In genomic region chr11:49247255-49247654, GRCm38 (mm10) we compare ENCODE assay signal across 11 mouse cellular contexts. TPM values are rescaled to one million over a fixed set of nuclear protein-coding genes. Genes with fewer than 3 reads are reported as not detected.
DNase-seq lines count a peak whose midpoint lies in the region; ATAC-seq and TF ChIP-seq lines count a peak whose summit lies in the region.
"Had no signal": no experiment of that assay in that cellular context is flagged by ENCODE, and none has a peak within 500 bp of the region (broad histone marks: within the 10 kb centered on the region; RNA-seq: fewer than 3 reads in every experiment).

No protein-coding gene starts in this region.

- peaks cover 77% of the 10 kb centered on the region for H3K4me1 ChIP-seq in heart, embryonic 13.5 days
- peaks cover 27% of the 10 kb centered on the region for H3K4me1 ChIP-seq in spleen, adult 2 months (ENCODE audit: control insufficient read depth, insufficient read depth, insufficient read length)

- peaks cover 50% of the 10 kb centered on the region for H3K79me2 ChIP-seq in macrophage (ENCODE audit: inconsistent target)

- ATAC-seq in heart, embryonic 13.5 days (ENCODE audit: extremely low read depth, insufficient number of reproducible peaks, low FRiP score, low TSS enrichment) = no peak
- ATAC-seq: forebrain, postnatal 0 days had no signal

- H3K27ac ChIP-seq in heart, embryonic 13.5 days (replicated peaks) = 0 out of 2 replicates have a peak overlapping the region, but pooled peaks have one; percentile 92
- H3K27ac ChIP-seq in spleen, adult 2 months (ENCODE audit: insufficient read depth, low read length) = peak overlapping the region; percentile 98
- H3K27ac ChIP-seq in macrophage = peak overlapping the region; percentile 90

- H3K9me3 ChIP-seq in heart, embryonic 13.5 days = no peaks in the 10 kb centered on the region

- intact Hi-C loops in heart, postnatal 36 days (cut with DNase I) = loop anchor here (5.0 kb wide), 1 partner anchor 435 kb away; no protein-coding TSS in a partner anchor

- TF ChIP-seq POLR2A in spleen, adult 2 months (IDR thresholded peaks at IDR 0.05; ENCODE audit: low read depth, low read length) = peak; percentile 67; the same call in 1 of the 2 replicates

- WGBS in heart, embryonic 13.5 days = 43% methylated on average over 2 of the region's 2 CpGs
- WGBS in spleen, adult 2 months = 9% methylated on average over 2 of the region's 2 CpGs
- 10% methylated on average over 2 of the region's 2 CpGs for WGBS in macrophage (ENCODE audit: missing documents)

- H3K36me3 ChIP-seq in heart, embryonic 13.5 days = peaks cover 7% of the 10 kb centered on the region; the same call in 1 of the 2 replicates
- H3K36me3 ChIP-seq in spleen, adult 2 months (ENCODE audit: control insufficient read depth, insufficient read depth, low read length) = peaks cover 1% of the 10 kb centered on the region; the same call in 1 of the 2 replicates
- no peaks in the 10 kb centered on the region for H3K36me3 ChIP-seq in macrophage (ENCODE audit: inconsistent target)

- no peak overlapping the region for H3K4me3 ChIP-seq in heart, embryonic 13.5 days
- peak overlapping the region; percentile 53 for H3K4me3 ChIP-seq in spleen, adult 2 months (ENCODE audit: extremely low read depth, insufficient read depth, insufficient read length)
- H3K4me3 ChIP-seq in macrophage (ENCODE audit: inconsistent target) = peak overlapping the region; percentile 3; the same call in 1 of the 2 replicates

- H3K9ac ChIP-seq in heart, embryonic 13.5 days = peak overlapping the region; percentile 29; the same call in 1 of the 2 replicates
- H3K9ac ChIP-seq: forebrain, postnatal 0 days had no signal

- no peak for DNase-seq in heart, postnatal 36 days
- peak in 1 of 2 experiments; percentile 49 for DNase-seq in spleen, adult 2 months (ENCODE audit: low read depth in 1 of 2, low spot score in 2 of 2)
- DNase-seq in spleen, adult 12 weeks (ENCODE audit: low spot score) = no peak
- DNase-seq in urinary bladder, postnatal 4 days (ENCODE audit: low spot score in 2 of 2) = no peak
- DNase-seq in natural killer cell, adult 2 months (ENCODE audit: low spot score in 2 of 2) = no peak
- no peak for DNase-seq in embryo, embryonic 9.5 days (ENCODE audit: extremely low spot score)
- DNase-seq: forebrain, postnatal 0 days had no signal

- no peaks in the 10 kb centered on the region for H3K27me3 ChIP-seq in heart, embryonic 13.5 days (replicated peaks)
- H3K27me3 ChIP-seq in spleen, adult 2 months (ENCODE audit: control insufficient read depth, insufficient read depth, low read length) = no peaks in the 10 kb centered on the region

- no peak for TF ChIP-seq CTCF in spleen, adult 2 months (IDR thresholded peaks at IDR 0.05; ENCODE audit: extremely low read depth, insufficient read depth, insufficient read length, insufficient replicate concordance)

- peak overlapping the region; percentile 4; the same call in 1 of the 2 replicates for H3K4me2 ChIP-seq in heart, embryonic 13.5 days

RNA-seq across cellular contexts. Expression of gene Mgat1, which starts 3.3 kb away (rescaled TPM):
- 44.2 and 44.9 TPM in 2 replicates for polyA plus RNA-seq in heart, embryonic 13.5 days (2015; fragmentation: Nextera tagmentation; extraction: Ambion mirVana)
- 10 to 100 TPM; 64.7 to 66.9 TPM for total RNA-seq in heart, postnatal 36 days (2021)
- polyA plus RNA-seq in spleen, adult 2 months (2012; rRNA removed) = 222 and 255 TPM in 2 replicates
- total RNA-seq in macrophage (2018; cell fraction: chromatin; rRNA removed) = 100 to 1,000 TPM in 15 of 26 experiments, 10 to 100 TPM in 11; 45.4 to 224 (median 114) TPM
- 100 to 1,000 TPM in 15 of 26 experiments, 10 to 100 TPM in 11; 59.2 to 141 (median 104) TPM for total RNA-seq in macrophage (2018; cell fraction: cytosol; rRNA removed)
- 100 to 1,000 TPM in 25 of 26 experiments, 10 to 100 TPM in 1; 92.8 to 256 (median 179) TPM for total RNA-seq in macrophage (2018; cell fraction: nucleus; rRNA removed)
- polyA plus RNA-seq in macrophage (2018) = 43.2 to 95.3 TPM (median 69.7 TPM) in 3 replicates

RNA-seq across cellular contexts. Expression of gene Olfr1393, which starts 30.8 kb away (rescaled TPM):
- polyA plus RNA-seq in heart, embryonic 13.5 days (2015; fragmentation: Nextera tagmentation; extraction: Ambion mirVana) = 0.16 TPM in 1 of 2 replicates, not detected in the other
- under 1 TPM in 1 of 2 experiments, not detected in 1; 0.19 TPM for total RNA-seq in heart, postnatal 36 days (2021)
- 0.06 TPM in 2 replicates for polyA plus RNA-seq in spleen, adult 2 months (2012; rRNA removed)
- total RNA-seq in macrophage (2018; cell fraction: chromatin; rRNA removed) = 1 to 10 TPM in 10 of 26 experiments, under 1 TPM in 11, not detected in 5; 0.29 to 1.9 (median 0.99) TPM
- total RNA-seq in macrophage (2018; cell fraction: cytosol; rRNA removed) = under 1 TPM in 11 of 26 experiments, not detected in 15; 0.04 to 0.20 (median 0.11) TPM
- total RNA-seq in macrophage (2018; cell fraction: nucleus; rRNA removed) = 1 to 10 TPM in 9 of 26 experiments, under 1 TPM in 16, not detected in 1; 0.17 to 2.3 (median 0.68) TPM
- polyA plus RNA-seq in macrophage (2018) = not detected in 3 replicates
- total RNA-seq: ES-E14; monocyte, adult 5-6 weeks had no signal

RNA-seq across cellular contexts. Expression of gene Olfr1392, which starts 37.8 kb away (rescaled TPM):
- polyA plus RNA-seq in heart, embryonic 13.5 days (2015; fragmentation: Nextera tagmentation; extraction: Ambion mirVana) = not detected in 2 replicates
- total RNA-seq in heart, postnatal 36 days (2021) = not detected
- not detected in 2 replicates for polyA plus RNA-seq in spleen, adult 2 months (2012; rRNA removed)
- total RNA-seq in macrophage (2018; cell fraction: chromatin; rRNA removed) = under 1 TPM in 14 of 26 experiments, not detected in 12; 0.20 to 0.59 (median 0.38) TPM
- total RNA-seq in macrophage (2018; cell fraction: cytosol; rRNA removed) = under 1 TPM in 1 of 26 experiments, not detected in 25; 0.06 TPM
- total RNA-seq in macrophage (2018; cell fraction: nucleus; rRNA removed) = 1 to 10 TPM in 1 of 26 experiments, under 1 TPM in 13, not detected in 12; 0.12 to 1.3 (median 0.29) TPM
- 0.16 TPM in 1 of 3 replicates, not detected in the others for polyA plus RNA-seq in macrophage (2018)
- total RNA-seq: ES-E14; monocyte, adult 5-6 weeks had no signal

RNA-seq across cellular contexts. Expression of gene Zfp62, which starts 44.2 kb away (rescaled TPM):
- 24.9 and 26.3 TPM in 2 replicates for polyA plus RNA-seq in heart, embryonic 13.5 days (2015; fragmentation: Nextera tagmentation; extraction: Ambion mirVana)
- 10 to 100 TPM; 25.8 to 26.8 TPM for total RNA-seq in heart, postnatal 36 days (2021)
- polyA plus RNA-seq in spleen, adult 2 months (2012; rRNA removed) = 1.4 and 2.4 TPM in 2 replicates
- 100 to 1,000 TPM; 129 to 309 (median 199) TPM for total RNA-seq in macrophage (2018; cell fraction: chromatin; rRNA removed)
- total RNA-seq in macrophage (2018; cell fraction: cytosol; rRNA removed) = 10 to 100 TPM; 24.0 to 35.5 (median 29.5) TPM
- total RNA-seq in macrophage (2018; cell fraction: nucleus; rRNA removed) = 100 to 1,000 TPM in 24 of 26 experiments, 10 to 100 TPM in 2; 79.4 to 227 (median 142) TPM
- polyA plus RNA-seq in macrophage (2018) = 20.8 to 33.5 TPM (median 22.4 TPM) in 3 replicates

RNA-seq across cellular contexts. Expression of gene Olfr10, which starts 57.3 kb away (rescaled TPM):
- polyA plus RNA-seq in heart, embryonic 13.5 days (2015; fragmentation: Nextera tagmentation; extraction: Ambion mirVana) = not detected in 2 replicates
- total RNA-seq in heart, postnatal 36 days (2021) = not detected
- not detected in 2 replicates for polyA plus RNA-seq in spleen, adult 2 months (2012; rRNA removed)
- total RNA-seq in macrophage (2018; cell fraction: chromatin; rRNA removed) = not detected
- total RNA-seq in macrophage (2018; cell fraction: cytosol; rRNA removed) = not detected
- total RNA-seq in macrophage (2018; cell fraction: nucleus; rRNA removed) = not detected
- not detected in 3 replicates for polyA plus RNA-seq in macrophage (2018)
- total RNA-seq: ES-E14; monocyte, adult 5-6 weeks had no signal
- polyA plus RNA-seq: forebrain, postnatal 0 days had no signal
